Mouse (Mus musculus) cortical plate, adult 2 months (tissue): ENCODE results near the gene Rnf130.

ENCODE experiments used
- CTCF ChIP-seq: fragments of 200-500 bp; IDR thresholded peaks from 2 replicates; pipeline ENCODE4 v1.5.1; 2011; ENCODE audit warnings: mild to moderate bottlenecking, control low read depth, low read length; ENCODE audit not compliant: insufficient read depth; ENCODE audit errors: extremely low read depth
- POLR2A ChIP-seq: fragments of 200-500 bp; IDR thresholded peaks from 2 replicates; pipeline ENCODE4 v1.6.1; 2011; ENCODE audit warnings: mild to moderate bottlenecking, low read length, control low read depth; ENCODE audit not compliant: insufficient read depth; ENCODE audit errors: extremely low read depth

GRCm38 (mm10) chr11:50047610-50048009 lies 22.5 kb downstream of the Rnf130 start:
- no peak for TF ChIP-seq CTCF
- no peak for TF ChIP-seq POLR2A
